Mouse (Mus musculus) lung, postnatal 0 days (tissue): ENCODE data around the gene C1qtnf1.

Source experiments
- CTCF ChIP-seq: IDR thresholded peaks from 2 replicates; pipeline ENCODE4 v1.5.1; 2016; ENCODE audit warnings: antibody characterized with exemption, mild to moderate bottlenecking
- EP300 ChIP-seq: IDR thresholded peaks from 2 replicates; pipeline ENCODE4 v1.6.1; 2016; ENCODE audit warnings: antibody characterized with exemption, mild to moderate bottlenecking, control low read depth

- TF ChIP-seq CTCF, result no peak
- TF ChIP-seq EP300, result no peak
These were observed 31.5 kb downstream of the C1qtnf1 start for GRCm38 (mm10) chr11:118459536-118459935.
